Mouse (Mus musculus) G1E-ER4 (cell line): ENCODE measurements around the gene Tiam1. TPM values are rescaled to one million over a fixed set of nuclear protein-coding genes. Genes with fewer than 3 reads are reported as not detected.

Experiments
- GATA1 ChIP-seq: IDR thresholded peaks from one replicate; pipeline ENCODE4 v1.8.0; 2012; ENCODE audit warnings: low read length, inconsistent platforms
- polyA plus RNA-seq: library from polyadenylated mRNA; stranded (reverse); fragments of >175 nt; gene quantifications from 2 replicates; pipeline ENCODE4 v1.2.3, GENCODE M21; 2012

Gene Tiam1
- polyA plus RNA-seq, 1 experiment: 0.04 TPM

DNA sequence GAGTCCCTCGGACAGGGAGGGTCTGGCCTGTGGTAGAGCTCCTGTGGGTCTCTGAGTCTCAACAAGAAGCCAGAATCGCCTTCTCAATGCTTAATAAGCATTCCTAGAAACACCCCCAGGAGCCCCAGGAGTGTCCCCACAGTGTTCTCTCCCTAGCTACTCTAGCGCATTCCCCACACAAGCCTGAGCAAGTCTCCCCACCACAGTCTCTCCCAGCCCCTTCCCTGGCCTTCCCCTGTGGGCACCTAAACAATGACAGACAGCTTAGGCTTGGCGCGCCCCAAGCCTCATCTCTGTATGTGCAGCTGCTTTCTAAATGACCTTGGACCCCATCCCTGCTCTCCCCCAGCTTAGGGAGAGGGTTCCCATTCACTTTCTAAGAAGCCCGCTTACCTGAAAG lies 7.3 kb upstream of the Tiam1 start:
- no peak for TF ChIP-seq GATA1

DNA sequence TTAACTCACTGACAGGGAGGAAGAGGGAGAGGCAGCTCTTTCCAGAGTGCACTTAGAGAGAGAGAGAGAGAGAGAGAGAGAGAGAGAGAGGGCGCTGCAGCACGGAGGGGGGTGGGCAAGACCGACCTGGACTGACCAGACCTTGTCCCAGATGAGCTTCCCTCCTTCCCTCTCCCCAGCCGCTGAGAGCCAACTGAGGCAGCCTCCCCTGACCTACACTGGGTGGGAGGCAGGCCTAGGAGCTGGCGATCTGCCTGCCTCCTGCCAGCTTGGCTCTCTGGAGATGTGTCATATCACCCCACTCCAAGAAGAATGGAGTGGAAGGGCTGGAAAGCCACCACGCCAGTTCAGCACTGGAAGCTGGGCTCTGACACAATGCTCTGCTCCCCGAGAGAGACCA lies 6.6 kb upstream of the Tiam1 start:
- TF ChIP-seq GATA1: no peak

GRCm38 (mm10) chr16:90149335-90149734 lies 5.8 kb upstream of the Tiam1 start:
- no peak for TF ChIP-seq GATA1

- TF ChIP-seq GATA1: no peak
Observed at GRCm38 (mm10) chr16:90145244-90145643, 1.7 kb upstream of the Tiam1 start.

GRCm38 (mm10) chr16:90144541-90144940 lies 972 bp upstream of the Tiam1 start:
- no peak for TF ChIP-seq GATA1

DNA sequence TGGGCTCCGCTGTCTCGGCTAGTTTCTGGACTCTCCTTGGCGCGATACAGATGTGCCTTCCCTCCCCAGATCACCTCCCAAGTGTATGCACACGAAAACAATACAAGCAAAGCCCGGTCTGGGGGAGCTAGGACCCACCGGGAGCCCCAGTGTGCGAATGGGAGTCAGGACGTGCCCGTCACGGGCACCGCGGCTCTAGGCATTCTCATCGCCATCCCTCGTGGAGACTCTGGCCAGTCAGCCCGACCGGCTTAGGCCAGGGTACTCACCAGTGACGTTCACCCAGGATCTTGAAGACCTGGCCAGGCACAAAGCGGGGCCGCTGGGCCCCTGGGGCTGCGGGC lies 181 bp downstream of the Tiam1 start:
- no peak for TF ChIP-seq GATA1

GRCm38 (mm10) chr16:90142574-90143415 lies 774 bp downstream of the Tiam1 start:
- no peak for TF ChIP-seq GATA1

- TF ChIP-seq GATA1: no peak
Observed at GRCm38 (mm10) chr16:90142247-90142573, 1.4 kb downstream of the Tiam1 start.

- no peak for TF ChIP-seq GATA1
Observed at GRCm38 (mm10) chr16:90141556-90141955, 2.0 kb downstream of the Tiam1 start.

DNA sequence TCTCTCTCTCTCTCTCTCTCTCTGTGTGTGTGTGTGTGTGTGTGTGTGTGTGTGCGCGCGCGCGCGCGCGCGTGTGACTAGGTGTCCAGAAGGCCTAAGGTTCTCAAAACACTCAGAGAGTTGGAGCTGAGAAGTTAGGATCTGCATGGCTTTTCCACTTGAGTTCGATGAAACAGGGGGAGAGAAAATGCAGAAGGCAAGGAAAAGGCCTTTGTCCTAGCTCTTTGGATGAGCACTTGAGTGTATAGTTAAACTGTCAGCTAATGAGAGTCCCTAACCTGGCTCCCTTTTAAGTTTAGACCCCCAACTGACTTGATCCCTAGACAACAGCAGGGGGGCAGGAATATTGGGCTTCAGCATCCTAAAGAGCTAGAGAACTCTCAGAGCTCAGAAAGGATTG lies 3.0 kb downstream of the Tiam1 start:
- TF ChIP-seq GATA1: no peak

DNA sequence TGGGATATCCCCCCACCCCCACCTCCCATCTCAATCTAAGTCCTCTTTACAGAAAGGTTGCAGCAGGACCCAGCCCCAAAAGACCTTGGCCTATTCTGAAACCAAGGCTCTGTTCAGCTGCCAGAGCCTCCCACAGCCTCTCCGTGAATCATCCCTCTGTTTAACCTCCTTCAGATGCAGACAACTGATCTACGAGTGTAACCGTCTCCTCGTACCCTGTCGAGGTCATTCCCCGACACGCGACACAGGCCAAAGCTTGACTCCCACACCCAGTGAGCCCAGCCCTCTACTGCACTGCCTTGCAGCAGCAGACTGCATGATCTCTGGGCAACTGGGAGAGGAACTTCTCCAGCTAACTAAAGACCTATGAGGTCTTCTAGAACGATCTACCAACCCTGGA lies 3.9 kb downstream of the Tiam1 start:
- TF ChIP-seq GATA1: no peak

GRCm38 (mm10) chr16:90138151-90138550 lies 5.4 kb downstream of the Tiam1 start:
- no peak for TF ChIP-seq GATA1

GRCm38 (mm10) chr16:90137175-90137574 lies 6.4 kb downstream of the Tiam1 start:
- no peak for TF ChIP-seq GATA1

DNA sequence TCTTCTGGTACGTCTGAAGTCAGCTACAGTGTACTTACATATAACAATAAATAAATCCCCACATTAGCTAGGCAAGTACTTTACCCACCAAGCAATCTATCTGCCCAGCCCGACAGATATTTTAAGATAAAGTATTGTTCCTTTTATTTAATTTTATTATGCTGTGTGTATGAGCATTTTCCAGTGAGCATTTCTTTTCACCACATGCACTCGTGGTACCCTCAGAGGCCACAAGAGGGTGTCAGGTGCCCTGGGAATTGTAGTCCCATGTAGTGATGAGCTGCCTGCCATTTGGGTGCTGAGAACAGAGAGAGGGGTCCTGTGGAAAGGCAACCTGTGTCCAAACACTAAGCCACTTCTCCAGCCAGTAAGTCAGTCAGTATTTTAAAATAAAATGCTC lies 8.0 kb downstream of the Tiam1 start:
- TF ChIP-seq GATA1: no peak

- no peak for TF ChIP-seq GATA1
Observed at GRCm38 (mm10) chr16:90134351-90134750, 9.2 kb downstream of the Tiam1 start.

DNA sequence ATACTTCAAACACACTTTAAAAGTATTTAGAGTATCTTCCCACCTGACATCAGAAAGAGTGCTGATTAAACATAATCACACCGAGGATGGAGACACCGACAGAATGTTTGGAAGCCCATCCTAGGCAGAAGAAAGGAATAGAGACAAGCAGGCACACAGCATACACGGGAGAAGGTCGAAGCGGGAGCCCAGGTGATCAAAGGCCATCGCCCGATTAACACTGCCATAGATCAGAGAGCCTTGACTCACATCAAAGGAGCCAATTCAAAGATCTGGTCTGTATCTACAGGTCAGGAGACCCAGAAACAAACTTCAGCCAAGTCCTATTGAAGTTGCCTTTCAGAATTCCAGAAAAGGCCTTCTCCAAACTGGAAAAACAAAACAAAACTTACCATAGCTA lies 10.8 kb downstream of the Tiam1 start:
- TF ChIP-seq GATA1: no peak

- no peak for TF ChIP-seq GATA1
Observed at GRCm38 (mm10) chr16:90132331-90132730, 11.2 kb downstream of the Tiam1 start.
